Mouse (Mus musculus) kidney, adult 2 months (tissue): Measurements from ENCODE around the gene Erc2. TPM values are rescaled to one million over a fixed set of nuclear protein-coding genes. Genes with fewer than 3 reads are reported as not detected.

Experiments used
- DNase-seq: peaks from one replicate; pipeline ENCODE4 v3.0.0; 2021
- H3K27ac ChIP-seq: fragments of 200-500 bp; 2 replicates; pipeline ENCODE4 v1.5.1; 2012; ENCODE audit warnings: low read depth, low read length, control low read depth, inconsistent platforms; ENCODE audit not compliant: insufficient read depth
- H3K27me3 ChIP-seq: fragments of 200-500 bp; replicated peaks from 2 replicates; pipeline ENCODE4 v1.6.1; 2012; ENCODE audit warnings: mild to moderate bottlenecking, moderate library complexity, low read length, inconsistent platforms; ENCODE audit not compliant: control insufficient read depth, insufficient read depth
- H3K36me3 ChIP-seq: fragments of 200-500 bp; 2 replicates; pipeline ENCODE4 v1.6.1; 2012; ENCODE audit warnings: mild to moderate bottlenecking, moderate library complexity, low read length, inconsistent platforms; ENCODE audit not compliant: control insufficient read depth, insufficient read depth
- H3K4me1 ChIP-seq: fragments of 200-500 bp; 2 replicates; pipeline ENCODE4 v1.6.1; 2011; ENCODE audit warnings: low read length; ENCODE audit not compliant: control insufficient read depth, insufficient read depth
- H3K4me3 ChIP-seq: fragments of 200-500 bp; 2 replicates; pipeline ENCODE4 v1.5.1; 2011; ENCODE audit warnings: mild to moderate bottlenecking, low read depth, low read length, control low read depth; ENCODE audit not compliant: insufficient read depth
- CTCF ChIP-seq: fragments of 200-500 bp; conservative IDR thresholded peaks from 2 replicates; pipeline ENCODE4 v1.5.1; 2011; ENCODE audit warnings: low read depth, mild to moderate bottlenecking, control low read depth, low read length, moderate library complexity, mixed read lengths; ENCODE audit not compliant: insufficient read depth, insufficient read length
- POLR2A ChIP-seq: fragments of 200-500 bp; IDR thresholded peaks from one replicate; pipeline ENCODE4 v1.6.1; 2011; ENCODE audit warnings: low read depth, low read length, control low read depth
- WGBS: fragments of 180-500 bp; shearing (Covaris S2); methylation state at CpG from one replicate; pipeline ENCODE4 v1.1.7; 2018; 5-methylcytosine and 5-hydroxymethylcytosine counted together
- polyA plus RNA-seq: library from polyadenylated mRNA; depleted of rRNA; stranded (reverse); fragments of >200 nt; gene quantifications from 2 replicates; pipeline ENCODE4 v1.2.3, GENCODE M21; 2012

Erc2 gene
- polyA plus RNA-seq, 1 experiment, result 6.9 TPM

GRCm38 (mm10) chr14:27828089-27828488 is 205.9 kb downstream of the Erc2 start:
- TF ChIP-seq POLR2A (no peak), CTCF (no peak)
- no peaks in the 10 kb centered on the region for H3K27me3 ChIP-seq
- no peak overlapping the region for H3K4me3 ChIP-seq
- H3K27ac ChIP-seq, result no peak overlapping the region
- no peak for DNase-seq
- no peaks in the 10 kb centered on the region for H3K4me1 ChIP-seq
- H3K36me3 ChIP-seq, result no peaks in the 10 kb centered on the region
- 63% methylated on average over 2 of the region's 2 CpGs for WGBS

GRCm38 (mm10) chr14:27832196-27832595 is 210.0 kb downstream of the Erc2 start:
- Histone ChIP-seq H3K4me1 (no peaks in the 10 kb centered on the region), H3K27me3 (no peaks in the 10 kb centered on the region), H3K4me3 (no peak overlapping the region), H3K36me3 (no peaks in the 10 kb centered on the region), H3K27ac (no peak overlapping the region)
- no peak for TF ChIP-seq POLR2A
- TF ChIP-seq CTCF, result no peak
- DNase-seq, result no peak
- 75% methylated on average over 4 of the region's 4 CpGs for WGBS

- DNase-seq, result no peak
- H3K27ac ChIP-seq, result no peak overlapping the region
- H3K4me3 ChIP-seq, result no peak overlapping the region
- H3K36me3 ChIP-seq, result no peaks in the 10 kb centered on the region
- H3K4me1 ChIP-seq, result no peaks in the 10 kb centered on the region
- TF ChIP-seq CTCF (no peak), POLR2A (no peak)
- 88% methylated on average over 1 of the region's 1 CpGs for WGBS
- H3K27me3 ChIP-seq, result no peaks in the 10 kb centered on the region
Measured at GRCm38 (mm10) chr14:27835351-27835750, 213.1 kb downstream of the Erc2 start.

- TF ChIP-seq CTCF (no peak), POLR2A (no peak)
- DNase-seq, result no peak
- no peak overlapping the region for H3K27ac ChIP-seq
- H3K27me3 ChIP-seq, result no peaks in the 10 kb centered on the region
- no peaks in the 10 kb centered on the region for H3K36me3 ChIP-seq
- H3K4me3 ChIP-seq, result no peak overlapping the region
- 66% methylated on average over 6 of the region's 6 CpGs for WGBS
- no peaks in the 10 kb centered on the region for H3K4me1 ChIP-seq
Measured at GRCm38 (mm10) chr14:27837601-27838105, 215.4 kb downstream of the Erc2 start.

- TF ChIP-seq CTCF (no peak), POLR2A (no peak)
- H3K4me1 ChIP-seq, result no peaks in the 10 kb centered on the region
- 79% methylated on average over 1 of the region's 1 CpGs for WGBS
- DNase-seq, result no peak
- H3K36me3 ChIP-seq, result no peaks in the 10 kb centered on the region
- H3K27ac ChIP-seq, result no peak overlapping the region
- H3K4me3 ChIP-seq, result no peak overlapping the region
- H3K27me3 ChIP-seq, result no peaks in the 10 kb centered on the region
Measured at GRCm38 (mm10) chr14:27840120-27840519, 217.9 kb downstream of the Erc2 start.

GRCm38 (mm10) chr14:27846875-27847274 is 224.6 kb downstream of the Erc2 start:
- no peak for DNase-seq
- 47% methylated on average over 2 of the region's 2 CpGs for WGBS
- peaks cover 2% of the 10 kb centered on the region; the same call in 1 of the 2 replicates for H3K4me1 ChIP-seq
- no peak for TF ChIP-seq POLR2A
- TF ChIP-seq CTCF, result no peak
- H3K4me3 ChIP-seq, result no peak overlapping the region
- no peaks in the 10 kb centered on the region for H3K27me3 ChIP-seq
- H3K27ac ChIP-seq, result peak overlapping the region; percentile 53; the same call in 1 of the 2 replicates
- H3K36me3 ChIP-seq, result no peaks in the 10 kb centered on the region

GRCm38 (mm10) chr14:27847291-27847690 is 225.1 kb downstream of the Erc2 start:
- Histone ChIP-seq H3K27ac (no peak overlapping the region), H3K27me3 (no peaks in the 10 kb centered on the region), H3K4me3 (no peak overlapping the region), H3K36me3 (no peaks in the 10 kb centered on the region), H3K4me1 (peaks cover 2% of the 10 kb centered on the region; the same call in 1 of the 2 replicates)
- 42% methylated on average over 3 of the region's 3 CpGs for WGBS
- no peak for TF ChIP-seq CTCF
- TF ChIP-seq POLR2A, result no peak
- DNase-seq, result peak; percentile 81
